Mouse (Mus musculus): Measurements from ENCODE around the gene Acap2.

- TF ChIP-seq CTCF (conservative IDR thresholded peaks at IDR 0.05 in 1 of 2, IDR thresholded peaks at IDR 0.05 in 1 of 2; ENCODE audit: low read depth in 2 of 2, low read length in 2 of 2) = no peak
- no peak for TF ChIP-seq EP300 (IDR thresholded peaks at IDR 0.05; ENCODE audit: low read length)
- no peak for TF ChIP-seq JUN (IDR thresholded peaks at IDR 0.05; ENCODE audit: insufficient read depth, low read depth, low read length)
- no peak for TF ChIP-seq BHLHE40 (IDR thresholded peaks at IDR 0.05; ENCODE audit: low read depth, low read length)
- TF ChIP-seq POLR2AphosphoS2 (IDR thresholded peaks at IDR 0.05; ENCODE audit: low read depth, low read length) = no peak
- TF ChIP-seq NRF1 (IDR thresholded peaks at IDR 0.05; ENCODE audit: low read depth, low read length) = no peak
- no peak for TF ChIP-seq UBTF (IDR thresholded peaks at IDR 0.05; ENCODE audit: low read depth, low read length)
Measured at GRCm38 (mm10) chr16:31080573-31081051, 120.4 kb downstream of the Acap2 start.

Measured in CH12.LX (cell line).